Mouse (Mus musculus) small intestine, adult 2 months (tissue): Measurements from ENCODE around the gene Kif5a. TPM values are rescaled to one million over a fixed set of nuclear protein-coding genes. Genes with fewer than 3 reads are reported as not detected.
A peak's percentile ranks its signal among the peaks of the same experiment; 100 is the strongest.

Experiments used
- H3K27ac ChIP-seq: fragments of 200-500 bp; 2 replicates; pipeline ENCODE4 v1.5.1; 2012; ENCODE audit warnings: low read depth, low read length, control low read depth, inconsistent platforms; ENCODE audit not compliant: insufficient read depth
- H3K27me3 ChIP-seq: fragments of 200-500 bp; 2 replicates; pipeline ENCODE4 v1.6.1; 2012; ENCODE audit warnings: mild to moderate bottlenecking, moderate library complexity, low read length, inconsistent platforms; ENCODE audit not compliant: control insufficient read depth, insufficient read depth
- H3K36me3 ChIP-seq: fragments of 200-500 bp; 2 replicates; pipeline ENCODE4 v1.6.1; 2012; ENCODE audit warnings: mild to moderate bottlenecking, low read length, control low read depth, inconsistent platforms; ENCODE audit not compliant: control insufficient read depth, insufficient read depth
- H3K4me1 ChIP-seq: fragments of 200-500 bp; 2 replicates; pipeline ENCODE4 v1.6.1; 2012; ENCODE audit warnings: low read length, inconsistent platforms, mixed read lengths; ENCODE audit not compliant: control insufficient read depth, insufficient read depth, insufficient read length
- H3K4me3 ChIP-seq: fragments of 200-500 bp; 2 replicates; pipeline ENCODE4 v1.5.1; 2012; ENCODE audit warnings: low read depth, mild to moderate bottlenecking, control low read depth, inconsistent platforms, low read length, moderate library complexity
- CTCF ChIP-seq: fragments of 200-500 bp; IDR thresholded peaks from 2 replicates; pipeline ENCODE4 v1.5.1; 2012; ENCODE audit warnings: low read depth, mild to moderate bottlenecking, control low read depth, inconsistent platforms, low read length, moderate library complexity, mixed read lengths; ENCODE audit not compliant: insufficient replicate concordance, insufficient read length; ENCODE audit errors: extremely low read depth
- POLR2A ChIP-seq: fragments of 200-500 bp; IDR thresholded peaks from 2 replicates; pipeline ENCODE4 v1.6.1; 2012; ENCODE audit warnings: low read depth, mild to moderate bottlenecking, control low read depth, inconsistent platforms, low read length, moderate library complexity
- WGBS: fragments of 180-500 bp; shearing (Covaris S2); methylation state at CpG from one replicate; pipeline ENCODE4 v1.1.7; 2018; 5-methylcytosine and 5-hydroxymethylcytosine counted together
- polyA plus RNA-seq: library from polyadenylated mRNA; depleted of rRNA; stranded (reverse); fragments of >200 nt; gene quantifications from 2 replicates; pipeline ENCODE4 v1.2.3, GENCODE M21; 2012

Gene Kif5a
- polyA plus RNA-seq, 1 experiment = 1.8 TPM

GRCm38 (mm10) chr10:127189651-127190381, 73.3 kb downstream of the Kif5a start, which contains the start of gene Arhgef25:
Gene Arhgef25 (minus strand): TSS chr10:127190083.
- peak within 1 kb of the TSS; percentile 63 for H3K4me3 ChIP-seq
- WGBS = 18% methylated on average over 35 of the region's 35 CpGs

GRCm38 (mm10) chr10:127189116-127189650, 74.0 kb downstream of the Kif5a start:
- Histone ChIP-seq H3K4me1 (peaks cover 4% of the 10 kb centered on the region; the same call in 1 of the 2 replicates), H3K4me3 (peak overlapping the region; percentile 63), H3K27ac (peak overlapping the region; percentile 81), H3K27me3 (peaks cover 33% of the 10 kb centered on the region), H3K36me3 (no peaks in the 10 kb centered on the region)
- TF ChIP-seq CTCF = no peak
- no peak for TF ChIP-seq POLR2A
- 1% methylated on average over 26 of the region's 26 CpGs for WGBS

More at GRCm38 (mm10) chr10:127189651-127190381, 73.3 kb downstream of the Kif5a start, which contains the start of gene Arhgef25:
- Histone ChIP-seq H3K4me1 (peaks cover 4% of the 10 kb centered on the region; the same call in 1 of the 2 replicates), H3K27me3 (peaks cover 33% of the 10 kb centered on the region), H3K36me3 (no peaks in the 10 kb centered on the region), H3K27ac (peak within 1 kb of the TSS; percentile 81)
- TF ChIP-seq POLR2A = no peak
- TF ChIP-seq CTCF = no peak

- peaks cover 35% of the 10 kb centered on the region for H3K27me3 ChIP-seq
- TF ChIP-seq POLR2A (no peak), CTCF (no peak)
- H3K4me1 ChIP-seq = peaks cover 6% of the 10 kb centered on the region; the same call in 1 of the 2 replicates
- under 1% methylated on average over 44 of the region's 46 CpGs for WGBS
- no peaks in the 10 kb centered on the region for H3K36me3 ChIP-seq
- no peak overlapping the region for H3K27ac ChIP-seq
- peak overlapping the region; percentile 63 for H3K4me3 ChIP-seq
Observed at GRCm38 (mm10) chr10:127188465-127189115, 74.6 kb downstream of the Kif5a start.

GRCm38 (mm10) chr10:127188079-127188453, 75.1 kb downstream of the Kif5a start:
- Histone ChIP-seq H3K27me3 (peaks cover 39% of the 10 kb centered on the region), H3K4me3 (peak overlapping the region; percentile 63), H3K4me1 (peaks cover 8% of the 10 kb centered on the region; the same call in 1 of the 2 replicates), H3K36me3 (no peaks in the 10 kb centered on the region), H3K27ac (no peak overlapping the region)
- TF ChIP-seq CTCF (no peak), POLR2A (no peak)
- 3% methylated on average over 16 of the region's 21 CpGs for WGBS

- Histone ChIP-seq H3K36me3 (no peaks in the 10 kb centered on the region), H3K27ac (no peak overlapping the region), H3K4me3 (no peak overlapping the region), H3K4me1 (peaks cover 8% of the 10 kb centered on the region; the same call in 1 of the 2 replicates), H3K27me3 (peaks cover 43% of the 10 kb centered on the region)
- TF ChIP-seq CTCF = no peak
- TF ChIP-seq POLR2A = no peak
- 63% methylated on average over 10 of the region's 10 CpGs for WGBS
Observed at GRCm38 (mm10) chr10:127187371-127188078, 75.6 kb downstream of the Kif5a start.

GRCm38 (mm10) chr10:127186451-127186850, 76.7 kb downstream of the Kif5a start:
- H3K4me3 ChIP-seq = no peak overlapping the region
- TF ChIP-seq POLR2A (no peak), CTCF (no peak)
- H3K27me3 ChIP-seq = peaks cover 47% of the 10 kb centered on the region
- WGBS = 85% methylated on average over 1 of the region's 1 CpGs
- no peak overlapping the region for H3K27ac ChIP-seq
- no peaks in the 10 kb centered on the region for H3K36me3 ChIP-seq
- H3K4me1 ChIP-seq = peaks cover 8% of the 10 kb centered on the region; the same call in 1 of the 2 replicates

- peaks cover 51% of the 10 kb centered on the region for H3K27me3 ChIP-seq
- H3K36me3 ChIP-seq = no peaks in the 10 kb centered on the region
- no peak overlapping the region for H3K27ac ChIP-seq
- no peak overlapping the region for H3K4me3 ChIP-seq
- peaks cover 8% of the 10 kb centered on the region; the same call in 1 of the 2 replicates for H3K4me1 ChIP-seq
- TF ChIP-seq POLR2A (no peak), CTCF (no peak)
- WGBS = 74% methylated on average over 15 of the region's 15 CpGs
Observed at GRCm38 (mm10) chr10:127185506-127185905, 77.6 kb downstream of the Kif5a start.
